Mouse (Mus musculus): ENCODE data around the gene Iqsec1. TPM values are rescaled to one million over a fixed set of nuclear protein-coding genes. Genes with fewer than 3 reads are reported as not detected.
A peak's percentile ranks its signal among the peaks of the same experiment; 100 is the strongest.

The Iqsec1 gene
- polyA plus RNA-seq, 1 experiment from 2014 or later = 28.6 TPM

- Histone ChIP-seq H3K9ac (ENCODE audit: low read length) (no peak overlapping the region), H3K9me3 (ENCODE audit: control insufficient read depth, low read length) (no peaks in the 10 kb centered on the region), H3K27ac (replicated peaks in 1 of 2; ENCODE audit: control insufficient read depth in 1 of 2, insufficient read depth in 1 of 2, low read depth in 2 of 2, low read length in 2 of 2) (no peak overlapping the region), H3K36me3 (ENCODE audit: control insufficient read depth, insufficient read depth, low read length) (no peaks in the 10 kb centered on the region), H3K4me1 (ENCODE audit: control insufficient read depth in 2 of 2, insufficient read depth in 2 of 2, low read length in 2 of 2) (peaks cover 13 to 14% of the 10 kb centered on the region in 2 experiments; a peak in 2 of 4 replicates), H3K4me3 (ENCODE audit: control insufficient read depth in 1 of 2, insufficient read depth in 1 of 2, low read depth in 1 of 2, low read length in 2 of 2) (no peak overlapping the region), H3K4me2 (ENCODE audit: low read length) (no peak overlapping the region), H3K27me3 (ENCODE audit: control insufficient read depth, insufficient read depth, low read length) (no peaks in the 10 kb centered on the region)
- 79% methylated on average over 3 of the region's 3 CpGs for WGBS
- ATAC-seq (ENCODE audit: insufficient number of reproducible peaks, insufficient read depth, low FRiP score, low read depth) = no peak
These were observed 19.9 kb upstream of the Iqsec1 start for GRCm38 (mm10) chr6:91008284-91008830.

- no peak overlapping the region for H3K9ac ChIP-seq (ENCODE audit: low read length)
- WGBS = 55% methylated on average over 2 of the region's 2 CpGs
- no peaks in the 10 kb centered on the region for H3K27me3 ChIP-seq (ENCODE audit: control insufficient read depth, insufficient read depth, low read length)
- ATAC-seq (ENCODE audit: insufficient number of reproducible peaks, insufficient read depth, low FRiP score, low read depth) = no peak
- peaks cover 8 to 9% of the 10 kb centered on the region in 2 experiments; a peak in 2 of 4 replicates for H3K4me1 ChIP-seq (ENCODE audit: control insufficient read depth in 2 of 2, insufficient read depth in 2 of 2, low read length in 2 of 2)
- no peak overlapping the region for H3K27ac ChIP-seq (replicated peaks in 1 of 2; ENCODE audit: control insufficient read depth in 1 of 2, insufficient read depth in 1 of 2, low read depth in 2 of 2, low read length in 2 of 2)
- H3K4me2 ChIP-seq (ENCODE audit: low read length) = no peak overlapping the region
- H3K36me3 ChIP-seq (ENCODE audit: control insufficient read depth, insufficient read depth, low read length) = no peaks in the 10 kb centered on the region
- H3K4me3 ChIP-seq (ENCODE audit: control insufficient read depth in 1 of 2, insufficient read depth in 1 of 2, low read depth in 1 of 2, low read length in 2 of 2) = no peak overlapping the region
- H3K9me3 ChIP-seq (ENCODE audit: control insufficient read depth, low read length) = no peaks in the 10 kb centered on the region
These were observed 18.7 kb upstream of the Iqsec1 start for GRCm38 (mm10) chr6:91007207-91007606.

- H3K27me3 ChIP-seq (ENCODE audit: control insufficient read depth, insufficient read depth, low read length) = no peaks in the 10 kb centered on the region
- H3K9ac ChIP-seq (ENCODE audit: low read length) = no peak overlapping the region
- H3K4me2 ChIP-seq (ENCODE audit: low read length) = no peak overlapping the region
- H3K9me3 ChIP-seq (ENCODE audit: control insufficient read depth, low read length) = no peaks in the 10 kb centered on the region
- no peaks in the 10 kb centered on the region for H3K36me3 ChIP-seq (ENCODE audit: control insufficient read depth, insufficient read depth, low read length)
- 90% methylated on average over 2 of the region's 2 CpGs for WGBS
- H3K27ac ChIP-seq (replicated peaks in 1 of 2; ENCODE audit: control insufficient read depth in 1 of 2, insufficient read depth in 1 of 2, low read depth in 2 of 2, low read length in 2 of 2) = no peak overlapping the region
- no peak for ATAC-seq (ENCODE audit: insufficient number of reproducible peaks, insufficient read depth, low FRiP score, low read depth)
- peaks cover 17 to 25% of the 10 kb centered on the region in 2 experiments for H3K4me1 ChIP-seq (ENCODE audit: control insufficient read depth in 2 of 2, insufficient read depth in 2 of 2, low read length in 2 of 2)
- H3K4me3 ChIP-seq (ENCODE audit: control insufficient read depth in 1 of 2, insufficient read depth in 1 of 2, low read depth in 1 of 2, low read length in 2 of 2) = no peak overlapping the region
These were observed 15.7 kb upstream of the Iqsec1 start for GRCm38 (mm10) chr6:91004157-91004556.

- 15% methylated on average over 3 of the region's 3 CpGs for WGBS
- H3K4me3 ChIP-seq (ENCODE audit: control insufficient read depth in 1 of 2, insufficient read depth in 1 of 2, low read depth in 1 of 2, low read length in 2 of 2) = no peak overlapping the region
- no peak overlapping the region for H3K9ac ChIP-seq (ENCODE audit: low read length)
- no peaks in the 10 kb centered on the region for H3K27me3 ChIP-seq (ENCODE audit: control insufficient read depth, insufficient read depth, low read length)
- no peaks in the 10 kb centered on the region for H3K9me3 ChIP-seq (ENCODE audit: control insufficient read depth, low read length)
- H3K4me2 ChIP-seq (ENCODE audit: low read length) = no peak overlapping the region
- no peak overlapping the region for H3K27ac ChIP-seq (replicated peaks in 1 of 2; ENCODE audit: control insufficient read depth in 1 of 2, insufficient read depth in 1 of 2, low read depth in 2 of 2, low read length in 2 of 2)
- ATAC-seq (ENCODE audit: insufficient number of reproducible peaks, insufficient read depth, low FRiP score, low read depth) = peak; percentile 42; the same call in 1 of the 2 replicates
- peaks cover 17 to 32% of the 10 kb centered on the region in 2 experiments for H3K4me1 ChIP-seq (ENCODE audit: control insufficient read depth in 2 of 2, insufficient read depth in 2 of 2, low read length in 2 of 2)
- no peaks in the 10 kb centered on the region for H3K36me3 ChIP-seq (ENCODE audit: control insufficient read depth, insufficient read depth, low read length)
These were observed 15.0 kb upstream of the Iqsec1 start for GRCm38 (mm10) chr6:91003310-91003995.

- WGBS = 36% methylated on average over 7 of the region's 7 CpGs
These were observed 13.1 kb upstream of the Iqsec1 start for GRCm38 (mm10) chr6:91001566-91001965.

GRCm38 (mm10) chr6:91000819-91001525, 12.5 kb upstream of the Iqsec1 start:
- H3K27ac ChIP-seq (replicated peaks in 1 of 2; ENCODE audit: control insufficient read depth in 1 of 2, insufficient read depth in 1 of 2, low read depth in 2 of 2, low read length in 2 of 2) = 0 out of 4 replicates have a peak overlapping the region, but pooled peaks of 1 of the 2 experiments have one; percentile 28
- H3K27me3 ChIP-seq (ENCODE audit: control insufficient read depth, insufficient read depth, low read length) = no peaks in the 10 kb centered on the region
- no peak for ATAC-seq (ENCODE audit: insufficient number of reproducible peaks, insufficient read depth, low FRiP score, low read depth)
- WGBS = 10% methylated on average over 15 of the region's 15 CpGs
- peak overlapping the region; percentile 54 for H3K4me2 ChIP-seq (ENCODE audit: low read length)
- no peaks in the 10 kb centered on the region for H3K9me3 ChIP-seq (ENCODE audit: control insufficient read depth, low read length)
- peaks cover 21 to 32% of the 10 kb centered on the region in 2 experiments for H3K4me1 ChIP-seq (ENCODE audit: control insufficient read depth in 2 of 2, insufficient read depth in 2 of 2, low read length in 2 of 2)
- H3K9ac ChIP-seq (ENCODE audit: low read length) = peak overlapping the region; percentile 34
- H3K4me3 ChIP-seq (ENCODE audit: control insufficient read depth in 1 of 2, insufficient read depth in 1 of 2, low read depth in 1 of 2, low read length in 2 of 2) = no peak overlapping the region; a peak in 1 of 4 replicates
- no peaks in the 10 kb centered on the region for H3K36me3 ChIP-seq (ENCODE audit: control insufficient read depth, insufficient read depth, low read length)

More at GRCm38 (mm10) chr6:91001566-91001965, 13.1 kb upstream of the Iqsec1 start:
- no peaks in the 10 kb centered on the region for H3K27me3 ChIP-seq (ENCODE audit: control insufficient read depth, insufficient read depth, low read length)
- H3K27ac ChIP-seq (replicated peaks in 1 of 2; ENCODE audit: control insufficient read depth in 1 of 2, insufficient read depth in 1 of 2, low read depth in 2 of 2, low read length in 2 of 2) = 0 out of 4 replicates have a peak overlapping the region, but pooled peaks of 1 of the 2 experiments have one; percentile 28
- H3K4me1 ChIP-seq (ENCODE audit: control insufficient read depth in 2 of 2, insufficient read depth in 2 of 2, low read length in 2 of 2) = peaks cover 21 to 32% of the 10 kb centered on the region in 2 experiments
- H3K9ac ChIP-seq (ENCODE audit: low read length) = peak overlapping the region; percentile 25; the same call in 1 of the 2 replicates
- H3K9me3 ChIP-seq (ENCODE audit: control insufficient read depth, low read length) = no peaks in the 10 kb centered on the region
- peak overlapping the region; percentile 54; the same call in 1 of the 2 replicates for H3K4me2 ChIP-seq (ENCODE audit: low read length)
- no peaks in the 10 kb centered on the region for H3K36me3 ChIP-seq (ENCODE audit: control insufficient read depth, insufficient read depth, low read length)
- H3K4me3 ChIP-seq (ENCODE audit: control insufficient read depth in 1 of 2, insufficient read depth in 1 of 2, low read depth in 1 of 2, low read length in 2 of 2) = no peak overlapping the region
- ATAC-seq (ENCODE audit: insufficient number of reproducible peaks, insufficient read depth, low FRiP score, low read depth) = no peak

- 57% methylated on average over 4 of the region's 4 CpGs for WGBS
- Histone ChIP-seq H3K4me1 (ENCODE audit: control insufficient read depth in 2 of 2, insufficient read depth in 2 of 2, low read length in 2 of 2) (peaks cover 21 to 32% of the 10 kb centered on the region in 2 experiments), H3K27me3 (ENCODE audit: control insufficient read depth, insufficient read depth, low read length) (no peaks in the 10 kb centered on the region), H3K4me2 (ENCODE audit: low read length) (no peak overlapping the region), H3K9ac (ENCODE audit: low read length) (no peak overlapping the region), H3K4me3 (ENCODE audit: control insufficient read depth in 1 of 2, insufficient read depth in 1 of 2, low read depth in 1 of 2, low read length in 2 of 2) (no peak overlapping the region), H3K27ac (replicated peaks in 1 of 2; ENCODE audit: control insufficient read depth in 1 of 2, insufficient read depth in 1 of 2, low read depth in 2 of 2, low read length in 2 of 2) (peak overlapping the region in 1 of 2 experiments; percentile 1; a peak in 1 of 4 replicates), H3K36me3 (ENCODE audit: control insufficient read depth, insufficient read depth, low read length) (no peaks in the 10 kb centered on the region), H3K9me3 (ENCODE audit: control insufficient read depth, low read length) (no peaks in the 10 kb centered on the region)
- no peak for ATAC-seq (ENCODE audit: insufficient number of reproducible peaks, insufficient read depth, low FRiP score, low read depth)
These were observed 10.7 kb upstream of the Iqsec1 start for GRCm38 (mm10) chr6:90999176-90999575.
